Mouse (Mus musculus): ENCODE measurements at regions not wholly inside any gene's neighbourhood (a gene's known extent, or its start where the extent isn't known, plus 50 kb on each side); places are given as distances from the start of the nearest gene placed in this dataset.

- TF ChIP-seq CTCF (IDR thresholded peaks at IDR 0.05; ENCODE audit: low read depth) = peak; percentile 70
- H3K9me3 ChIP-seq (ENCODE audit: control insufficient read depth) = no peaks in the 10 kb centered on the region
- WGBS = 4% methylated on average over 1 of the region's 1 CpGs
- H3K4me2 ChIP-seq (replicated peaks; ENCODE audit: low read depth) = no peak overlapping the region
- H3K9ac ChIP-seq (ENCODE audit: low read depth, low read length) = no peak overlapping the region
- no peak overlapping the region for H3K4me3 ChIP-seq (ENCODE audit: low read depth, low read length)
- H3K27me3 ChIP-seq (replicated peaks; ENCODE audit: control insufficient read depth, insufficient read depth, low read length) = no peaks in the 10 kb centered on the region
- H3K4me1 ChIP-seq (replicated peaks; ENCODE audit: control insufficient read depth, insufficient read depth, low read length) = no peaks in the 10 kb centered on the region
- H3K27ac ChIP-seq (ENCODE audit: low read depth, low read length) = no peak overlapping the region
- no peaks in the 10 kb centered on the region for H3K36me3 ChIP-seq (ENCODE audit: control insufficient read depth, insufficient read depth)
- no peak for ATAC-seq
Measured at GRCm38 (mm10) chr1:89207306-89207705, 137.1 kb downstream of the Sh3bp4 start.

GRCm38 (mm10) chr1:89211116-89211515 is 140.9 kb downstream of the Sh3bp4 start:
- Histone ChIP-seq H3K4me1 (replicated peaks; ENCODE audit: control insufficient read depth, insufficient read depth, low read length) (no peaks in the 10 kb centered on the region), H3K27ac (ENCODE audit: low read depth, low read length) (no peak overlapping the region), H3K4me2 (replicated peaks; ENCODE audit: low read depth) (no peak overlapping the region), H3K4me3 (ENCODE audit: low read depth, low read length) (no peak overlapping the region), H3K9ac (ENCODE audit: low read depth, low read length) (no peak overlapping the region), H3K9me3 (ENCODE audit: control insufficient read depth) (no peaks in the 10 kb centered on the region), H3K27me3 (replicated peaks; ENCODE audit: control insufficient read depth, insufficient read depth, low read length) (no peaks in the 10 kb centered on the region), H3K36me3 (ENCODE audit: control insufficient read depth, insufficient read depth) (no peaks in the 10 kb centered on the region)
- ATAC-seq = no peak
- no peak for TF ChIP-seq CTCF (IDR thresholded peaks at IDR 0.05; ENCODE audit: low read depth)
- WGBS = 89% methylated on average over 6 of the region's 6 CpGs

- H3K36me3 ChIP-seq (ENCODE audit: control insufficient read depth, insufficient read depth) = no peaks in the 10 kb centered on the region
- no peaks in the 10 kb centered on the region for H3K27me3 ChIP-seq (replicated peaks; ENCODE audit: control insufficient read depth, insufficient read depth, low read length)
- no peak for TF ChIP-seq CTCF (IDR thresholded peaks at IDR 0.05; ENCODE audit: low read depth)
- no peak overlapping the region for H3K4me2 ChIP-seq (replicated peaks; ENCODE audit: low read depth)
- H3K4me1 ChIP-seq (replicated peaks; ENCODE audit: control insufficient read depth, insufficient read depth, low read length) = no peaks in the 10 kb centered on the region
- H3K4me3 ChIP-seq (ENCODE audit: low read depth, low read length) = no peak overlapping the region
- no peak overlapping the region for H3K27ac ChIP-seq (ENCODE audit: low read depth, low read length)
- H3K9me3 ChIP-seq (ENCODE audit: control insufficient read depth) = no peaks in the 10 kb centered on the region
- WGBS = 73% methylated on average over 5 of the region's 5 CpGs
- ATAC-seq = no peak
- H3K9ac ChIP-seq (ENCODE audit: low read depth, low read length) = no peak overlapping the region
Measured at GRCm38 (mm10) chr1:89228426-89228825, 158.2 kb downstream of the Sh3bp4 start.

- ATAC-seq = no peak
- no peaks in the 10 kb centered on the region for H3K36me3 ChIP-seq (ENCODE audit: control insufficient read depth, insufficient read depth)
- H3K4me1 ChIP-seq (replicated peaks; ENCODE audit: control insufficient read depth, insufficient read depth, low read length) = no peaks in the 10 kb centered on the region
- WGBS = 79% methylated on average over 6 of the region's 6 CpGs
- no peak overlapping the region for H3K4me2 ChIP-seq (replicated peaks; ENCODE audit: low read depth)
- no peak overlapping the region for H3K9ac ChIP-seq (ENCODE audit: low read depth, low read length)
- H3K27me3 ChIP-seq (replicated peaks; ENCODE audit: control insufficient read depth, insufficient read depth, low read length) = no peaks in the 10 kb centered on the region
- no peak for TF ChIP-seq CTCF (IDR thresholded peaks at IDR 0.05; ENCODE audit: low read depth)
- H3K27ac ChIP-seq (ENCODE audit: low read depth, low read length) = no peak overlapping the region
- no peak overlapping the region for H3K4me3 ChIP-seq (ENCODE audit: low read depth, low read length)
- H3K9me3 ChIP-seq (ENCODE audit: control insufficient read depth) = no peaks in the 10 kb centered on the region
Measured at GRCm38 (mm10) chr1:89231756-89232155, 161.5 kb downstream of the Sh3bp4 start.

GRCm38 (mm10) chr1:89232391-89232790 is 162.2 kb downstream of the Sh3bp4 start:
- Histone ChIP-seq H3K36me3 (ENCODE audit: control insufficient read depth, insufficient read depth) (no peaks in the 10 kb centered on the region), H3K4me1 (replicated peaks; ENCODE audit: control insufficient read depth, insufficient read depth, low read length) (no peaks in the 10 kb centered on the region), H3K4me2 (replicated peaks; ENCODE audit: low read depth) (no peak overlapping the region), H3K4me3 (ENCODE audit: low read depth, low read length) (no peak overlapping the region), H3K9me3 (ENCODE audit: control insufficient read depth) (no peaks in the 10 kb centered on the region), H3K27ac (ENCODE audit: low read depth, low read length) (no peak overlapping the region), H3K9ac (ENCODE audit: low read depth, low read length) (no peak overlapping the region), H3K27me3 (replicated peaks; ENCODE audit: control insufficient read depth, insufficient read depth, low read length) (no peaks in the 10 kb centered on the region)
- no peak for ATAC-seq
- WGBS = 64% methylated on average over 5 of the region's 5 CpGs
- peak; percentile 34 for TF ChIP-seq CTCF (IDR thresholded peaks at IDR 0.05; ENCODE audit: low read depth)

GRCm38 (mm10) chr1:89234895-89235294 is 164.7 kb downstream of the Sh3bp4 start:
- 0 out of 2 replicates have a peak, but pooled peaks have one; percentile 22 for ATAC-seq

GRCm38 (mm10) chr1:89235296-89235695 is 165.1 kb downstream of the Sh3bp4 start:
- peak; percentile 78 for TF ChIP-seq CTCF (IDR thresholded peaks at IDR 0.05; ENCODE audit: low read depth)
- WGBS = 31% methylated on average over 3 of the region's 3 CpGs
- Histone ChIP-seq H3K4me3 (ENCODE audit: low read depth, low read length) (no peak overlapping the region), H3K27me3 (replicated peaks; ENCODE audit: control insufficient read depth, insufficient read depth, low read length) (no peaks in the 10 kb centered on the region), H3K4me1 (replicated peaks; ENCODE audit: control insufficient read depth, insufficient read depth, low read length) (no peaks in the 10 kb centered on the region), H3K36me3 (ENCODE audit: control insufficient read depth, insufficient read depth) (no peaks in the 10 kb centered on the region), H3K9ac (ENCODE audit: low read depth, low read length) (no peak overlapping the region), H3K27ac (ENCODE audit: low read depth, low read length) (no peak overlapping the region), H3K9me3 (ENCODE audit: control insufficient read depth) (no peaks in the 10 kb centered on the region), H3K4me2 (replicated peaks; ENCODE audit: low read depth) (no peak overlapping the region)
- 0 out of 2 replicates have a peak, but pooled peaks have one; percentile 28 for ATAC-seq

More at GRCm38 (mm10) chr1:89234895-89235294, 164.7 kb downstream of the Sh3bp4 start:
- H3K27me3 ChIP-seq (replicated peaks; ENCODE audit: control insufficient read depth, insufficient read depth, low read length) = no peaks in the 10 kb centered on the region
- no peak overlapping the region for H3K9ac ChIP-seq (ENCODE audit: low read depth, low read length)
- H3K9me3 ChIP-seq (ENCODE audit: control insufficient read depth) = no peaks in the 10 kb centered on the region
- no peak overlapping the region for H3K4me2 ChIP-seq (replicated peaks; ENCODE audit: low read depth)
- no peaks in the 10 kb centered on the region for H3K36me3 ChIP-seq (ENCODE audit: control insufficient read depth, insufficient read depth)
- no peak for TF ChIP-seq CTCF (IDR thresholded peaks at IDR 0.05; ENCODE audit: low read depth)
- no peak overlapping the region for H3K4me3 ChIP-seq (ENCODE audit: low read depth, low read length)
- no peak overlapping the region for H3K27ac ChIP-seq (ENCODE audit: low read depth, low read length)
- 55% methylated on average over 8 of the region's 8 CpGs for WGBS
- H3K4me1 ChIP-seq (replicated peaks; ENCODE audit: control insufficient read depth, insufficient read depth, low read length) = no peaks in the 10 kb centered on the region
